Mouse (Mus musculus): ENCODE measurements around the gene Ccpg1os. TPM values are rescaled to one million over a fixed set of nuclear protein-coding genes. Genes with fewer than 3 reads are reported as not detected.

The Ccpg1os gene
- polyA plus RNA-seq (2014; fragmentation: Nextera tagmentation; extraction: Ambion mirVana) = 15.0 and 21.2 TPM in 2 replicates

GRCm38 (mm10) chr9:72985250-72986220 is at the start of gene Ccpg1os, which contains the start of gene Ccpg1:
Gene Ccpg1os (minus strand): TSS chr9:72985382.
Gene Ccpg1 (plus strand): TSS chr9:72985429.
- H3K9me3 ChIP-seq (ENCODE audit: control insufficient read depth, low read length) = no peaks in the 10 kb centered on the region
- H3K4me1 ChIP-seq (ENCODE audit: control insufficient read depth, insufficient read depth, low read length) = no peaks in the 10 kb centered on the region
- H3K27ac ChIP-seq (replicated peaks; ENCODE audit: low read depth, low read length) = peak within 1 kb of the TSS; percentile 74
- H3K27me3 ChIP-seq (replicated peaks; ENCODE audit: control insufficient read depth, insufficient read depth, low read length) = peaks cover 3% of the 10 kb centered on the region; the same call in 1 of the 2 replicates
- H3K4me2 ChIP-seq (ENCODE audit: low read depth, low read length) = peak within 1 kb of the TSS; percentile 73
- ATAC-seq (ENCODE audit: low read depth) (peak; percentile 99), DNase-seq (ENCODE audit: low spot score) (peak; percentile 99)
- no peaks in the 10 kb centered on the region for H3K36me3 ChIP-seq (ENCODE audit: control insufficient read depth, insufficient read depth, low read length)
- peak within 1 kb of the TSS; percentile 74 for H3K9ac ChIP-seq (ENCODE audit: low read depth, low read length)
- peak within 1 kb of the TSS; percentile 88 for H3K4me3 ChIP-seq (ENCODE audit: low read depth, low read length)
- WGBS = under 1% methylated on average over 76 of the region's 88 CpGs

GRCm38 (mm10) chr9:73033406-73033805 is 48.2 kb upstream of the Ccpg1os start:
- Histone ChIP-seq H3K4me3 (ENCODE audit: low read depth, low read length) (no peak overlapping the region), H3K9ac (ENCODE audit: low read depth, low read length) (no peak overlapping the region), H3K36me3 (ENCODE audit: control insufficient read depth, insufficient read depth, low read length) (peaks cover 54% of the 10 kb centered on the region), H3K27ac (replicated peaks; ENCODE audit: low read depth, low read length) (no peak overlapping the region), H3K9me3 (ENCODE audit: control insufficient read depth, low read length) (no peaks in the 10 kb centered on the region), H3K4me2 (ENCODE audit: low read depth, low read length) (no peak overlapping the region), H3K4me1 (ENCODE audit: control insufficient read depth, insufficient read depth, low read length) (no peaks in the 10 kb centered on the region), H3K27me3 (replicated peaks; ENCODE audit: control insufficient read depth, insufficient read depth, low read length) (no peaks in the 10 kb centered on the region)
- no peak for DNase-seq (ENCODE audit: low spot score)
- WGBS = 93% methylated on average over 1 of the region's 1 CpGs
- ATAC-seq (ENCODE audit: low read depth) = no peak

- DNase-seq (ENCODE audit: low spot score) (no peak), ATAC-seq (ENCODE audit: low read depth) (no peak)
- H3K4me1 ChIP-seq (ENCODE audit: control insufficient read depth, insufficient read depth, low read length) = no peaks in the 10 kb centered on the region
- H3K27ac ChIP-seq (replicated peaks; ENCODE audit: low read depth, low read length) = no peak overlapping the region
- H3K27me3 ChIP-seq (replicated peaks; ENCODE audit: control insufficient read depth, insufficient read depth, low read length) = no peaks in the 10 kb centered on the region
- no peak overlapping the region for H3K4me2 ChIP-seq (ENCODE audit: low read depth, low read length)
- no peak overlapping the region for H3K4me3 ChIP-seq (ENCODE audit: low read depth, low read length)
- 70% methylated on average over 4 of the region's 4 CpGs for WGBS
- H3K9ac ChIP-seq (ENCODE audit: low read depth, low read length) = no peak overlapping the region
- peaks cover 54% of the 10 kb centered on the region for H3K36me3 ChIP-seq (ENCODE audit: control insufficient read depth, insufficient read depth, low read length)
- H3K9me3 ChIP-seq (ENCODE audit: control insufficient read depth, low read length) = no peaks in the 10 kb centered on the region
These were observed 46.2 kb upstream of the Ccpg1os start for GRCm38 (mm10) chr9:73031421-73031820.

- H3K4me3 ChIP-seq (ENCODE audit: low read depth, low read length) = no peak overlapping the region
- no peak overlapping the region for H3K4me2 ChIP-seq (ENCODE audit: low read depth, low read length)
- H3K4me1 ChIP-seq (ENCODE audit: control insufficient read depth, insufficient read depth, low read length) = no peaks in the 10 kb centered on the region
- peaks cover 49% of the 10 kb centered on the region for H3K36me3 ChIP-seq (ENCODE audit: control insufficient read depth, insufficient read depth, low read length)
- DNase-seq (ENCODE audit: low spot score) = no peak
- ATAC-seq (ENCODE audit: low read depth) = no peak
- no peak overlapping the region for H3K9ac ChIP-seq (ENCODE audit: low read depth, low read length)
- no peaks in the 10 kb centered on the region for H3K9me3 ChIP-seq (ENCODE audit: control insufficient read depth, low read length)
- no peak overlapping the region for H3K27ac ChIP-seq (replicated peaks; ENCODE audit: low read depth, low read length)
- no peaks in the 10 kb centered on the region for H3K27me3 ChIP-seq (replicated peaks; ENCODE audit: control insufficient read depth, insufficient read depth, low read length)
- WGBS = 94% methylated on average over 1 of the region's 1 CpGs
These were observed 45.3 kb upstream of the Ccpg1os start for GRCm38 (mm10) chr9:73030443-73030842.

- Histone ChIP-seq H3K4me1 (ENCODE audit: control insufficient read depth, insufficient read depth, low read length) (no peaks in the 10 kb centered on the region), H3K9me3 (ENCODE audit: control insufficient read depth, low read length) (no peaks in the 10 kb centered on the region), H3K36me3 (ENCODE audit: control insufficient read depth, insufficient read depth, low read length) (peaks cover 30% of the 10 kb centered on the region; the same call in 1 of the 2 replicates), H3K4me3 (ENCODE audit: low read depth, low read length) (no peak overlapping the region; the same call in 1 of the 2 replicates), H3K27me3 (replicated peaks; ENCODE audit: control insufficient read depth, insufficient read depth, low read length) (no peaks in the 10 kb centered on the region), H3K4me2 (ENCODE audit: low read depth, low read length) (peak overlapping the region; percentile 29), H3K9ac (ENCODE audit: low read depth, low read length) (peak overlapping the region; percentile 35; the same call in 1 of the 2 replicates), H3K27ac (replicated peaks; ENCODE audit: low read depth, low read length) (no peak overlapping the region)
- DNase-seq (ENCODE audit: low spot score) (no peak), ATAC-seq (ENCODE audit: low read depth) (peak; percentile 22; the same call in 1 of the 2 replicates)
- 31% methylated on average over 16 of the region's 17 CpGs for WGBS
These were observed 40.8 kb upstream of the Ccpg1os start for GRCm38 (mm10) chr9:73025818-73026636.

GRCm38 (mm10) chr9:73020566-73021097 is 35.5 kb upstream of the Ccpg1os start:
- no peak for ATAC-seq (ENCODE audit: low read depth)
- H3K4me2 ChIP-seq (ENCODE audit: low read depth, low read length) = no peak overlapping the region
- H3K27ac ChIP-seq (replicated peaks; ENCODE audit: low read depth, low read length) = no peak overlapping the region
- H3K4me3 ChIP-seq (ENCODE audit: low read depth, low read length) = no peak overlapping the region
- H3K27me3 ChIP-seq (replicated peaks; ENCODE audit: control insufficient read depth, insufficient read depth, low read length) = no peaks in the 10 kb centered on the region
- no peaks in the 10 kb centered on the region for H3K9me3 ChIP-seq (ENCODE audit: control insufficient read depth, low read length)
- no peak overlapping the region for H3K9ac ChIP-seq (ENCODE audit: low read depth, low read length)
- DNase-seq (ENCODE audit: low spot score) = no peak
- peaks cover 61% of the 10 kb centered on the region for H3K36me3 ChIP-seq (ENCODE audit: control insufficient read depth, insufficient read depth, low read length)
- no peaks in the 10 kb centered on the region for H3K4me1 ChIP-seq (ENCODE audit: control insufficient read depth, insufficient read depth, low read length)
- WGBS = 97% methylated on average over 5 of the region's 5 CpGs

DNA sequence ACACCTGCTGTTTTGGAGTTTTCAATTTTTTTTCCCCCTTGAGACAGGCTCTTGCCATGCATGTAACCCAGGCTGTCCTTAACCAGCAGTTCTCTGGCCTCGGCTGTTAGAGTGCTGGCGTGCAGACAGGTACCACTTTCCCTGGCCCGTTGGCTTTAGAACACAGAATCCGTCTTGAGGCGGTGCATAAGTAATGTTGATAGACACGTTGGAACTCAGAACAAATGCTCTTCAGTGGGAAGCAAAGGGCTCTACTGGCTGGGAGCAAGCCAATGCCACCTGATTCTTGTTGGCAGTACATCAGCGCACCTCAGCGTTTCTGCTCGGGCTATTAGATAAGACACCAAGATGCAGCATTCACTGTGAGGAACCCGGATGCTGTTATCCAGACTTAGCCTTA is 34.7 kb upstream of the Ccpg1os start:
- Histone ChIP-seq H3K4me1 (ENCODE audit: control insufficient read depth, insufficient read depth, low read length) (no peaks in the 10 kb centered on the region), H3K4me2 (ENCODE audit: low read depth, low read length) (no peak overlapping the region), H3K9me3 (ENCODE audit: control insufficient read depth, low read length) (no peaks in the 10 kb centered on the region), H3K9ac (ENCODE audit: low read depth, low read length) (no peak overlapping the region), H3K27ac (replicated peaks; ENCODE audit: low read depth, low read length) (no peak overlapping the region), H3K27me3 (replicated peaks; ENCODE audit: control insufficient read depth, insufficient read depth, low read length) (no peaks in the 10 kb centered on the region), H3K36me3 (ENCODE audit: control insufficient read depth, insufficient read depth, low read length) (peaks cover 69% of the 10 kb centered on the region), H3K4me3 (ENCODE audit: low read depth, low read length) (no peak overlapping the region)
- 91% methylated on average over 10 of the region's 10 CpGs for WGBS
- no peak for ATAC-seq (ENCODE audit: low read depth)
- DNase-seq (ENCODE audit: low spot score) = no peak

DNA sequence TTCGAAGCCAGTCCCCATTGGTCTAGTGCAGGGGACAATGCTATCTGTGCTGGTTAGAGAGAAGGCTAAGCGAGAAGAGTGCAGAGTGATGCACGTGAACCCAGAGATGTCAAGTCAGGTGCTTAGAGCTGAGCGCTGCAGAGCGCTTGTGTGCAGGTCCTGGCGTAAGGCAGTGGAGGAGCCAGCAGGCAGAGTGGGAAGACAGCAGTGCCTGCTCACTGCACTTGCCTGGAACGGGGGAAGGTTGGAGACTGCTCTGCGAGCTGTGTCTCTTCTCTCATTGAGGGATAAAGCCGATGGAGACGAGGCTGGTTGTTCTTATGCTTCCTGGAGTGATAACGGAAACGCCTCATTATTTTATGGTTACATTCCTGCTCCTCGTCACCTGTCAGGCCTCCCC is 29.5 kb upstream of the Ccpg1os start:
- Histone ChIP-seq H3K27ac (replicated peaks; ENCODE audit: low read depth, low read length) (no peak overlapping the region), H3K9ac (ENCODE audit: low read depth, low read length) (no peak overlapping the region), H3K4me1 (ENCODE audit: control insufficient read depth, insufficient read depth, low read length) (no peaks in the 10 kb centered on the region), H3K9me3 (ENCODE audit: control insufficient read depth, low read length) (no peaks in the 10 kb centered on the region), H3K4me3 (ENCODE audit: low read depth, low read length) (no peak overlapping the region), H3K36me3 (ENCODE audit: control insufficient read depth, insufficient read depth, low read length) (peaks cover 80% of the 10 kb centered on the region), H3K4me2 (ENCODE audit: low read depth, low read length) (no peak overlapping the region), H3K27me3 (replicated peaks; ENCODE audit: control insufficient read depth, insufficient read depth, low read length) (no peaks in the 10 kb centered on the region)
- ATAC-seq (ENCODE audit: low read depth) = no peak
- WGBS = 81% methylated on average over 13 of the region's 13 CpGs
- no peak for DNase-seq (ENCODE audit: low spot score)

All from embryonic facial prominence, embryonic 14.5 days (tissue).